ENCODE assay signal across 14 mouse cellular contexts in genomic region chr1:37427144-37427875, GRCm38 (mm10).
"Had no signal": no experiment of that assay in that cellular context is flagged by ENCODE, and none has a peak within 500 bp of the region (broad histone marks: within the 10 kb centered on the region; RNA-seq: fewer than 3 reads in every experiment).

No protein-coding gene starts in this region.

- H3K4me3 ChIP-seq: limb, embryonic 12.5 days; lung, embryonic 15.5 days; midbrain, embryonic 10.5 days; myocyte; neural tube, embryonic 15.5 days had no signal

- H3K27me3 ChIP-seq: limb, embryonic 12.5 days; lung, embryonic 15.5 days; neural tube, embryonic 15.5 days had no signal

- H3K27ac ChIP-seq: limb, embryonic 12.5 days; lung, embryonic 15.5 days; midbrain, embryonic 10.5 days; neural tube, embryonic 15.5 days; stomach, postnatal 0 days had no signal

- DNase-seq: kidney, adult 8-10 months; kidney, postnatal 25 days; lung, postnatal 14 days; midbrain, embryonic 14.5 days; right cerebral cortex, adult 18-20 months; right cerebral cortex, postnatal 25 days; thymus, adult 18-20 months; thymus, postnatal 14 days had no signal
